Mouse (Mus musculus) kidney, adult 11 months (tissue): ENCODE data around the gene Cage1.

Source experiments
- DNase-seq: peaks from one replicate; pipeline ENCODE4 v3.0.0; 2022

Cage1 gene

GRCm38 (mm10) chr13:38037044-38037687 lies at the start of gene Cage1:
Gene Cage1, minus strand, starts transcription at chr13:38037069.
- peak; percentile 96 for DNase-seq

GRCm38 (mm10) chr13:38081161-38081560 lies 44.3 kb upstream of the Cage1 start:
- DNase-seq: no peak

GRCm38 (mm10) chr13:38080725-38081124 lies 43.9 kb upstream of the Cage1 start:
- DNase-seq: no peak

GRCm38 (mm10) chr13:38080014-38080413 lies 43.1 kb upstream of the Cage1 start:
- no peak for DNase-seq

GRCm38 (mm10) chr13:38079366-38079765 lies 42.5 kb upstream of the Cage1 start:
- no peak for DNase-seq

- DNase-seq: no peak
These were observed 42.0 kb upstream of the Cage1 start for GRCm38 (mm10) chr13:38078836-38079235.

- no peak for DNase-seq
These were observed 40.2 kb upstream of the Cage1 start for GRCm38 (mm10) chr13:38077113-38077512.

- DNase-seq: no peak
These were observed 37.5 kb upstream of the Cage1 start for GRCm38 (mm10) chr13:38074404-38074803.

- no peak for DNase-seq
These were observed 36.8 kb upstream of the Cage1 start for GRCm38 (mm10) chr13:38073374-38074307.

- DNase-seq: no peak
These were observed 34.1 kb upstream of the Cage1 start for GRCm38 (mm10) chr13:38070945-38071344.

- DNase-seq: peak; percentile 69
These were observed 28.2 kb upstream of the Cage1 start for GRCm38 (mm10) chr13:38064854-38065663.

GRCm38 (mm10) chr13:38062678-38063077 lies 25.8 kb upstream of the Cage1 start:
- DNase-seq: no peak

GRCm38 (mm10) chr13:38049888-38050287 lies 13.0 kb upstream of the Cage1 start:
- no peak for DNase-seq

- DNase-seq: peak; percentile 9
These were observed 942 bp upstream of the Cage1 start for GRCm38 (mm10) chr13:38037811-38038210.

GRCm38 (mm10) chr13:38036343-38037043 lies 376 bp downstream of the Cage1 start, which contains the start of gene Riok1:
Gene Riok1, plus strand, starts transcription at chr13:38036995.
- DNase-seq: peak; percentile 6

GRCm38 (mm10) chr13:38028407-38028806 lies 8.5 kb downstream of the Cage1 start:
- DNase-seq: no peak

GRCm38 (mm10) chr13:38027618-38028248 lies 9.1 kb downstream of the Cage1 start:
- no peak for DNase-seq

GRCm38 (mm10) chr13:38025874-38026273 lies 11.0 kb downstream of the Cage1 start:
- DNase-seq: no peak

GRCm38 (mm10) chr13:38018791-38019190 lies 18.1 kb downstream of the Cage1 start:
- no peak for DNase-seq

GRCm38 (mm10) chr13:38015591-38015990 lies 21.3 kb downstream of the Cage1 start:
- no peak for DNase-seq

- no peak for DNase-seq
These were observed 24.4 kb downstream of the Cage1 start for GRCm38 (mm10) chr13:38012436-38012835.

- no peak for DNase-seq
These were observed 26.4 kb downstream of the Cage1 start for GRCm38 (mm10) chr13:38010444-38010910.
